Mouse (Mus musculus) heart, embryonic 13.5 days (tissue): ENCODE results near the gene Gm40460. TPM values are rescaled to one million over a fixed set of nuclear protein-coding genes. Genes with fewer than 3 reads are reported as not detected.
"Not testable (repeated sequence)": the region's sequence is repeated elsewhere in the genome, so short reads cannot be mapped to it uniquely, and the experiment has no call there.

Source experiments
- ATAC-seq: fragments of 200-750 bp; cut with Nextera tagmentation; 2 replicates; pipeline ENCODE4 v1.8.0; 2017; ENCODE audit warnings: moderate TSS enrichment; ENCODE audit not compliant: insufficient number of reproducible peaks, low FRiP score, low TSS enrichment; ENCODE audit errors: extremely low read depth
- H3K27ac ChIP-seq: fragments of 300-500 bp; sonication (generic); replicated peaks from 2 replicates; pipeline ENCODE4 v1.5.1; 2015; ENCODE audit warnings: moderate library complexity, mild to moderate bottlenecking, inconsistent platforms
- H3K27me3 ChIP-seq: fragments of 300-500 bp; sonication (generic); replicated peaks from 2 replicates; pipeline ENCODE4 v1.6.1; 2015; ENCODE audit warnings: mild to moderate bottlenecking, inconsistent platforms
- H3K36me3 ChIP-seq: fragments of 300-500 bp; sonication (generic); 2 replicates; pipeline ENCODE4 v1.6.1; 2015; ENCODE audit warnings: mild to moderate bottlenecking, inconsistent platforms
- H3K4me1 ChIP-seq: fragments of 300-500 bp; sonication (generic); 2 replicates; pipeline ENCODE4 v1.6.1; 2015; ENCODE audit warnings: inconsistent platforms
- H3K4me2 ChIP-seq: fragments of 300-500 bp; sonication (generic); 2 replicates; pipeline ENCODE4 v1.6.1; 2015; ENCODE audit warnings: inconsistent platforms, mild to moderate bottlenecking, moderate library complexity
- H3K4me3 ChIP-seq: fragments of 300-500 bp; sonication (generic); 2 replicates; pipeline ENCODE4 v1.5.1; 2015; ENCODE audit warnings: moderate library complexity, mild to moderate bottlenecking, inconsistent platforms
- H3K9ac ChIP-seq: fragments of 300-500 bp; sonication (generic); 2 replicates; pipeline ENCODE4 v1.6.1; 2015; ENCODE audit warnings: inconsistent platforms, mild to moderate bottlenecking, moderate library complexity
- H3K9me3 ChIP-seq: fragments of 300-500 bp; sonication (generic); 2 replicates; pipeline ENCODE4 v1.6.1; 2016; ENCODE audit warnings: inconsistent platforms
- WGBS: fragments of 180-500 bp; shearing (Covaris S2); methylation state at CpG from one replicate; pipeline ENCODE4 v1.1.7; 2015; ENCODE audit warnings: mixed read lengths; 5-methylcytosine and 5-hydroxymethylcytosine counted together
- polyA plus RNA-seq: library from polyadenylated mRNA; unstranded; fragments of >200 nt; fragmentation: Nextera tagmentation; extraction: Ambion mirVana; gene quantifications from 2 replicates; pipeline ENCODE4 v1.2.1, GENCODE M21; 2015

Gm40460 gene
- polyA plus RNA-seq, 1 experiment from 2014 or later = not detected

DNA sequence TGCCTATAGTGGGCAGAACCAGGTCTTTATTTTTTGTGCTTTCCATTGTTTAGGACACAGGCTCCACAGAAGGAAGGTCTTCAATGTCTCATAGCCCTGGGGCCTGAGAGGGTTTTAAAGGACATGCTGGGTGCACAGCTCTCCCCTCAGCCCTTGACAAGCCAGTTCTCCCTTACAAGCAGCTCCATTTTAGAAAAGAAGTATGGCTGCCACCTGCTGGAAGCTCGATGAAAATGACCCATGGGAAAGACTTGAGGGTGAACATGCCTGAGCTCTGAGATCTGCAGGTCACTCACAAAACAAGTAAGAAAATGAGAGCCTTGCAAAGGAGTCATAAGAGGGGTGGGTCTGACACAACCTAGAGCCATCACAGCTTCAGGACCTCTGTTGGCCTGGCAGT is 8.9 kb upstream of the Gm40460 start:
- Histone ChIP-seq H3K9me3 (no peaks in the 10 kb centered on the region), H3K4me2 (no peak overlapping the region), H3K9ac (no peak overlapping the region), H3K4me1 (no peaks in the 10 kb centered on the region), H3K4me3 (no peak overlapping the region), H3K27me3 (peaks cover 20% of the 10 kb centered on the region), H3K27ac (no peak overlapping the region), H3K36me3 (no peaks in the 10 kb centered on the region)
- WGBS = 0% methylated on average over 1 of the region's 1 CpGs
- no peak for ATAC-seq

DNA sequence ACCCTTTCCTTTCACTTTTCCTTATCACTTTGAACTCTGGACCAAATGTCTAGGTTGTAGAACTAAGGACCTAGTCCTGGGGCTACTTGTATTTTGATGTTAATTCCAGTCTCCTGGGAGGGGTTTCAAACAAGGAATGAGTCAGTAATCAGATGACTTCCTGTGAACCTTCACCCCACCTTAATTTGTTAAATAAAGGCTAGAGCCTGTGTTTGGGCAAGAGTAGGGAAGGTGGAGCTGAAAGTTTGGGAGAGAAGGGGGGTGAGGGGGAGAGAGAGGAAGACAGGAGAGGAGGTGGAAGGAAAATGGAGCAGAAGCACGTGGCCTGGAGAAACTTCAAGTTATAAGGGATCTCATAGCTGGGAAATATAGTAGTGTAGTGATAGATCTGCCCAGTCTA is 9.3 kb downstream of the Gm40460 start:
- H3K4me2 ChIP-seq = no peak overlapping the region
- no peak for ATAC-seq
- WGBS = 35% methylated on average over 1 of the region's 1 CpGs

DNA sequence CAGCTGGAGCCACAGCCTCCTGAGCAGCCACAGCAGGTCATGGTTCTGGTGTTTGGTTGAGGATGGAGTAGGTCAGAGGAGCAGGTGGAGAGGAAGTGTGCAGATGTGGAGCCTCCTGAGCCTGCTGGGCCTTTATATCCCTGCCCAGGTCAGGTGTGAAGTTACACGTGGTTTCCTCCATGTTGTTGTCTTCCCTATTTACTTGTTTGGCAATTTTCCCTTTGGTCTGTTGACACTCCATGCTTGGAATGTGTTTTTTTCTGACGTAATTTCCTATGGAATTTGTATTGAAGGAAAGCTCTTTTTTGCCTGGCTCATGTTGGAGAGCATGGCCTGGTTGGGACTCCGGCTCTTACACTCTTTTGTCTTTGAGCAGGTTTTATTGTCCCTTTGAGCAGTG is 11.0 kb downstream of the Gm40460 start, which contains the start of gene Krtap5-5:
TSS of gene Krtap5-5 (minus strand) at position 101 of the 400 bp plus-strand sequence.
- H3K9ac ChIP-seq, H3K27ac ChIP-seq, H3K9me3 ChIP-seq, ATAC-seq, H3K4me1 ChIP-seq, H3K4me3 ChIP-seq, H3K27me3 ChIP-seq, H3K4me2 ChIP-seq, H3K36me3 ChIP-seq: not testable (repeated sequence)
- WGBS = 51% methylated on average over 3 of the region's 3 CpGs

More for the DNA sequence above, 9.3 kb downstream of the Gm40460 start:
- H3K27me3 ChIP-seq = no peaks in the 10 kb centered on the region
- H3K9ac ChIP-seq = no peak overlapping the region
- H3K4me3 ChIP-seq = no peak overlapping the region
- no peaks in the 10 kb centered on the region for H3K36me3 ChIP-seq
- no peak overlapping the region for H3K27ac ChIP-seq
- H3K4me1 ChIP-seq = no peaks in the 10 kb centered on the region
- H3K9me3 ChIP-seq = peaks cover 8% of the 10 kb centered on the region; the same call in 1 of the 2 replicates

DNA sequence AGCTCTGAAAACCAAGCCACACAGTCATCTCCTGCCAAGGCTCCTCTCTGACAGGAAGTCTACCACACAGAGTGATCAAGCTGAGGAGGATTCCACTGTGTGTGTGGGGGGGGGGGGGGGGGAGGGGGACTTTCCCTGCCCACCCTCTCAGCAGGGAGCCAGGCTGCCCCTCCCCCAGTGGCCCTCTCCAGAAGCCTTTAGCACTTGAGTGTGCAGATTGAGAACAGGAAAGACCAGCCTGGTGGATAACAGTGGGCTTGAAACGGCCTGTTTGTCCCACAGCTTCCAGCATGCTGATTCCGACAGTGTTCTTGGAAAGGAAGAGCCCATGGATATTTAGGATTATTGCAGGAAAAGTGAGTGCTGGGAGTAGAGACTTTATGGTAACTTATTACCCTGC is 16.4 kb downstream of the Gm40460 start:
- H3K27ac ChIP-seq = no peak overlapping the region
- H3K27me3 ChIP-seq = no peaks in the 10 kb centered on the region
- H3K9ac ChIP-seq = no peak overlapping the region
- WGBS = 21% methylated on average over 2 of the region's 2 CpGs
- no peak overlapping the region for H3K4me2 ChIP-seq
- no peak overlapping the region for H3K4me3 ChIP-seq
- H3K4me1 ChIP-seq = peaks cover 6% of the 10 kb centered on the region
- ATAC-seq = no peak
- no peaks in the 10 kb centered on the region for H3K36me3 ChIP-seq
- no peaks in the 10 kb centered on the region for H3K9me3 ChIP-seq

DNA sequence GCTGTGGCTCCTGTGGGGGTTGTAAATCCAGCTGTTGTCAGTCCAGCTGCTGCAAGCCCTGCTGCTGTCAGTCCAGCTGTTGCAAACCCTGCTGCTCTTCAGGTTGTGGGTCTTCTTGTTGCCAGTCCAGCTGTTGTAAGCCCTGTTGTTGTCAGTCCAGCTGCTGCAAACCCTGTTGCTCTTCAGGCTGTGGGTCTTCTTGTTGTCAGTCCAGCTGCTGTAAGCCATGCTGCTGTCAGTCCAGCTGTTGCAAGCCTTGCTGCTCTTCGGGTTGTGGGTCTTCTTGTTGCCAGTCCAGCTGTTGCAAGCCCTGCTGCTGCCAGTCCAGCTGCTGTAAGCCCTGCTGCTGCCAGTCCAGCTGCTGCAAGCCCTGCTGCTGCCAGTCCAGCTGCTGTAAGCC is 28.7 kb downstream of the Gm40460 start:
- WGBS = 50% methylated on average over 1 of the region's 1 CpGs
- H3K9ac ChIP-seq, H3K27me3 ChIP-seq, H3K36me3 ChIP-seq, ATAC-seq, H3K4me3 ChIP-seq, H3K4me2 ChIP-seq, H3K9me3 ChIP-seq, H3K4me1 ChIP-seq, H3K27ac ChIP-seq: not testable (repeated sequence)

DNA sequence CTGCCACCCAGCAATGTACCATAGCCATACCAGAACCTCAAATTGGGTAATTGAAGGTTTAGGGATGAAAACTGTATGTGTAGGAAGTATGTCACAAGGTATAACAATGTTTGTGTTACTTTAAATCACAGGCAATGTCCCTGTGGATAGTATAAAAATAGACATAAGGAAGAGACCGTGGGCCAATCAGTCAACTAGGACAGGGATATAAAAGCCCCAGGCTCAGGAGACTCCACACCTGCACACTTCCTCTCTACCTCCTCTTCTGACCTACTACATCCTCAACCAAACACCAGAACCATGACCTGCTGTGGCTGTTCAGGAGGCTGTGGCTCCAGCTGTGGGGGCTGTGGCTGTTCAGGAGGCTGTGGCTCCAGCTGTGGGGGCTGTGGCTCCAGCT is 29.3 kb downstream of the Gm40460 start, which contains the start of gene Gm7579:
TSS of gene Gm7579 (plus strand) at position 301 of the 400 bp plus-strand sequence.
- WGBS = 59% methylated on average over 1 of the region's 1 CpGs

DNA sequence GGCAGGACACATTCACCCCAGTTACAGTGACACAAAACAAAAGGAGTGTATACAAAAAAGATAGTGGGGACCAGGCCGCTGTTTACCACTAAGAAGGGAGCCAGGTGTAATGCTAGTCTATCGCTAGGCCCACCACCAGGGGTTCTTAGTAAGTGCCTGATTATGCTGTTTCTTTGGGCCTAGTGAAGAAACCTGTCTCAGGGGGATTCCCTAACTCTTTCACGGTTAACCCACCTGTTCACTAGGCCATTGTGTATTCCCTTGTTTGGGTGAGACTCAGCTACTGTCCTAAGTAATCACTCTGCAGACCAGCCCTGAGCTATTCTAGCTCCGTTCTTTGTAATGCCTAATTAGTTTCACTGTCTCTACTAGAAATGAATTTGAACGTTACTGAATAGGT is 34.0 kb downstream of the Gm40460 start:
- not testable (repeated sequence) for H3K27me3 ChIP-seq, ATAC-seq

More for the DNA sequence above, 29.3 kb downstream of the Gm40460 start, which contains the start of gene Gm7579:
- Histone ChIP-seq H3K9ac (no peak within 1 kb of the TSS), H3K36me3 (no peaks in the 10 kb centered on the region), H3K27ac (no peak within 1 kb of the TSS), H3K4me2 (no peak within 1 kb of the TSS), H3K9me3 (no peaks in the 10 kb centered on the region), H3K27me3 (peaks cover 4% of the 10 kb centered on the region), H3K4me3 (no peak within 1 kb of the TSS), H3K4me1 (no peaks in the 10 kb centered on the region)
- ATAC-seq = no peak

DNA sequence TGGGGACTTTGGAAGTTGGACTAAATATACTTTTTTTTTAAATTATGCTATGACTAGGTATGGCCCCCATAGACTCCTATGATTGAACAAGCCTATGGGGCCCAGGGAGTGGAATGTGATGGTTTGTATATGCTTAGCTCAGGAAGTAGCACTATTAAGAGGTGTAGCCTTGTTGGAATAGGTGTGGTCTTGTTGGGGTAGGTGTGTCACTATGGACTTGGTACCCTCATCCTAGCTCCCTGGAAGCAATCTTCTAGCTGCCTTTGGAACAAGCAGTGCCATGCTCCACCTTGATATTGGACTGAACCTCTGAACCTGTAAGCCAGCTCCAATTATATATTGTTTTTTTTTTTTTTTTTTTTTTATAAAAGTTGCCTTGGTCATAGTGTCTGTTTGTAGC is 35.4 kb downstream of the Gm40460 start:
- Histone ChIP-seq H3K4me3 (no peak overlapping the region), H3K4me1 (no peaks in the 10 kb centered on the region), H3K9ac (no peak overlapping the region), H3K36me3 (no peaks in the 10 kb centered on the region), H3K4me2 (no peak overlapping the region), H3K27ac (no peak overlapping the region), H3K27me3 (peaks cover 4% of the 10 kb centered on the region; the same call in 1 of the 2 replicates), H3K9me3 (no peaks in the 10 kb centered on the region)
- no peak for ATAC-seq

More for the DNA sequence above, 34.0 kb downstream of the Gm40460 start:
- H3K4me3 ChIP-seq, H3K36me3 ChIP-seq, H3K27ac ChIP-seq, H3K9me3 ChIP-seq, H3K4me2 ChIP-seq, H3K4me1 ChIP-seq, H3K9ac ChIP-seq: not testable (repeated sequence)
- WGBS = 75% methylated on average over 5 of the region's 5 CpGs

DNA sequence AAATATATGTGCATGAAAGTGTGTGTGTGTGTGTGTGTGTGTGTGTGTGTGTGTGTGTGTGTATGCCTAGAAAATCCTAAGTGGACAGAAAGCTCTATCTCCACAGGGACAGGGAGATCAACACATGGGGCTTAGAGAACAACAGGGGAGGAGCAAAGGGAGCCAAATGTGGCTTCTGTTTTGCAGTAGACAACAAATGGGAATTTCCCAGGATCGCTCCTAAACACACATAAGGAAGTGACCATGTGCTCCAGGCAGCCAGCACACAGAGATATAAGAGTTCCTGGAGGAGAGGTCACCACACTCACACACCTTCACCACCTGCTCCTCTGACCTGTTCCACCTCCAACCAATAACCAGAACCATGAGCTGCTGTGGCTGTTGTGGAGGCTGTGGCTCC is 39.8 kb downstream of the Gm40460 start, which contains the start of gene Krtap5-3:
TSS of gene Krtap5-3 (plus strand) at position 301 of the 400 bp plus-strand sequence.
- no peak within 1 kb of the TSS for H3K4me2 ChIP-seq
- no peak for ATAC-seq
- WGBS = 71% methylated on average over 1 of the region's 1 CpGs

DNA sequence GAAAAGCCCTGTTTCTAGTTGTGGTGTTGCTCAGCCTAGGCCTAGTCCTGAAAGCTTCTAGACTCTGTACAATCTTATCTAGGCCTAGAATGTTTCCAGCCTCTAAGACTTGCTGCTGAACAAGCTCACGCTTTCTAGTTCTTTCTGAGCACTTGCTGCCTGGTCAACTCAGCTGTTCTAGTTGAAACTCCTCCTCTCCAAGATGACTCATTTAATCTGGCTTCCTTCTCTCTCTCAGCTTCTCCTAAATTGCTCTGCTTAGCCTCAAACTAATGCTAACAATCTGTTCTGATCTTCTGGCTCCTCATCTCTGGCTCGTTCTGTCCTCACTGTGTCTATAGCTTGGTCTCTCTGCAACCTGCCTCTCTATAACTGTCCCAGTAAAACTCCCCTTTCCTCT is 42.1 kb downstream of the Gm40460 start:
- no peaks in the 10 kb centered on the region for H3K9me3 ChIP-seq
- H3K36me3 ChIP-seq = no peaks in the 10 kb centered on the region
- no peak overlapping the region for H3K4me2 ChIP-seq
- H3K27me3 ChIP-seq = 0 out of 2 replicates have a peak, but pooled peaks cover 5% of the 10 kb centered on the region
- no peaks in the 10 kb centered on the region for H3K4me1 ChIP-seq
- WGBS = 67% methylated on average over 2 of the region's 2 CpGs
- no peak overlapping the region for H3K9ac ChIP-seq
- H3K4me3 ChIP-seq = no peak overlapping the region
- H3K27ac ChIP-seq = no peak overlapping the region
- no peak for ATAC-seq

More for the DNA sequence above, 39.8 kb downstream of the Gm40460 start, which contains the start of gene Krtap5-3:
- Histone ChIP-seq H3K27me3 (0 out of 2 replicates have a peak, but pooled peaks cover 5% of the 10 kb centered on the region), H3K27ac (no peak within 1 kb of the TSS), H3K9me3 (no peaks in the 10 kb centered on the region), H3K4me3 (no peak within 1 kb of the TSS), H3K36me3 (no peaks in the 10 kb centered on the region), H3K9ac (no peak within 1 kb of the TSS), H3K4me1 (no peaks in the 10 kb centered on the region)
